Mouse (Mus musculus) ES-Bruce4 (cell line): ENCODE data around the gene Atpif1. TPM values are rescaled to one million over a fixed set of nuclear protein-coding genes. Genes with fewer than 3 reads are reported as not detected.

Experiments
- H3K27ac ChIP-seq: 2 replicates; pipeline ENCODE4 v1.5.1; 2012; ENCODE audit warnings: low read length, inconsistent platforms; ENCODE audit not compliant: insufficient read depth
- H3K27me3 ChIP-seq: 2 replicates; pipeline ENCODE4 v1.6.1; 2012; ENCODE audit warnings: mild to moderate bottlenecking, low read length, inconsistent platforms; ENCODE audit not compliant: control insufficient read depth, poor library complexity, insufficient read depth, severe bottlenecking
- H3K36me3 ChIP-seq: 2 replicates; pipeline ENCODE4 v1.6.1; 2012; ENCODE audit warnings: inconsistent platforms, mild to moderate bottlenecking, low read length, moderate library complexity; ENCODE audit not compliant: control insufficient read depth, poor library complexity, insufficient read depth, severe bottlenecking
- H3K4me1 ChIP-seq: one replicate; pipeline ENCODE4 v1.8.1; 2011; ENCODE audit warnings: low read length; ENCODE audit not compliant: control insufficient read depth, insufficient read depth
- H3K4me3 ChIP-seq: 2 replicates; pipeline ENCODE4 v1.5.1; 2011; ENCODE audit warnings: low read depth, mild to moderate bottlenecking, low read length
- H3K9ac ChIP-seq: 2 replicates; pipeline ENCODE4 v1.6.1; 2012; ENCODE audit warnings: low read depth, mild to moderate bottlenecking, inconsistent platforms; ENCODE audit not compliant: poor library complexity, severe bottlenecking
- H3K9me3 ChIP-seq: replicated peaks from 2 replicates; pipeline ENCODE4 v1.6.1; 2012; ENCODE audit warnings: mild to moderate bottlenecking, low read length, inconsistent platforms; ENCODE audit not compliant: control insufficient read depth, poor library complexity, insufficient read depth, severe bottlenecking
- CTCF ChIP-seq: IDR thresholded peaks from one replicate; pipeline ENCODE4 v1.8.1; 2011; ENCODE audit warnings: low read depth, low read length
- EP300 ChIP-seq: IDR thresholded peaks from 2 replicates; pipeline ENCODE4 v1.6.1; 2011; ENCODE audit warnings: low read depth, low read length; ENCODE audit not compliant: insufficient read depth
- POLR2A ChIP-seq: IDR thresholded peaks from one replicate; pipeline ENCODE4 v1.8.1; 2011; ENCODE audit warnings: low read length; ENCODE audit not compliant: insufficient read depth
- polyA plus RNA-seq: library from polyadenylated mRNA; stranded (reverse); fragments of >200 nt; gene quantifications from 2 replicates; pipeline ENCODE4 v1.2.4, GENCODE M21; 2011; ENCODE audit warnings: low read depth; ENCODE audit not compliant: missing spikeins, insufficient read depth, insufficient read length

Gene Atpif1
- polyA plus RNA-seq, 1 experiment, result 461 TPM

- H3K4me3 ChIP-seq, result no peak overlapping the region
- no peaks in the 10 kb centered on the region for H3K9me3 ChIP-seq
- no peak overlapping the region for H3K9ac ChIP-seq
- TF ChIP-seq CTCF, result no peak
- TF ChIP-seq EP300, result no peak
- no peak for TF ChIP-seq POLR2A
- no peak overlapping the region for H3K27ac ChIP-seq
- H3K27me3 ChIP-seq, result no peaks in the 10 kb centered on the region
- peaks cover 4% of the 10 kb centered on the region; the same call in 1 of the 2 replicates for H3K36me3 ChIP-seq
- H3K4me1 ChIP-seq, result no peaks in the 10 kb centered on the region
Measured at GRCm38 (mm10) chr4:132512080-132512479, 21.4 kb downstream of the Atpif1 start.

GRCm38 (mm10) chr4:132510352-132510798, 23.1 kb downstream of the Atpif1 start, which contains the start of gene Sesn2:
Gene Sesn2, minus strand, starts transcription at chr4:132510501.
- Histone ChIP-seq H3K36me3 (peaks cover 4% of the 10 kb centered on the region; the same call in 1 of the 2 replicates), H3K27me3 (no peaks in the 10 kb centered on the region), H3K9ac (peak within 1 kb of the TSS; percentile 97), H3K9me3 (no peaks in the 10 kb centered on the region), H3K27ac (peak within 1 kb of the TSS; percentile 62), H3K4me1 (no peaks in the 10 kb centered on the region), H3K4me3 (peak within 1 kb of the TSS; percentile 92)
- TF ChIP-seq POLR2A (peak; percentile 81), EP300 (no peak), CTCF (no peak)

GRCm38 (mm10) chr4:132509621-132510296, 23.7 kb downstream of the Atpif1 start:
- Histone ChIP-seq H3K9ac (peak overlapping the region; percentile 97), H3K27me3 (no peaks in the 10 kb centered on the region), H3K4me3 (peak overlapping the region; percentile 92), H3K9me3 (no peaks in the 10 kb centered on the region), H3K4me1 (peaks cover 3% of the 10 kb centered on the region), H3K27ac (peak overlapping the region; percentile 62), H3K36me3 (peaks cover 4% of the 10 kb centered on the region; the same call in 1 of the 2 replicates)
- TF ChIP-seq CTCF (no peak), EP300 (0 out of 2 replicates have a peak, but pooled peaks have one; percentile 51), POLR2A (peak; percentile 92)

- no peaks in the 10 kb centered on the region for H3K27me3 ChIP-seq
- H3K9me3 ChIP-seq, result no peaks in the 10 kb centered on the region
- peaks cover 7% of the 10 kb centered on the region; the same call in 1 of the 2 replicates for H3K36me3 ChIP-seq
- H3K27ac ChIP-seq, result peak overlapping the region; percentile 77
- TF ChIP-seq POLR2A, result no peak
- TF ChIP-seq CTCF, result no peak
- no peak for TF ChIP-seq EP300
- peak overlapping the region; percentile 55 for H3K4me3 ChIP-seq
- H3K9ac ChIP-seq, result peak overlapping the region; percentile 97
- peaks cover 6% of the 10 kb centered on the region for H3K4me1 ChIP-seq
Measured at GRCm38 (mm10) chr4:132507210-132507609, 26.2 kb downstream of the Atpif1 start.

GRCm38 (mm10) chr4:132506250-132506649, 27.2 kb downstream of the Atpif1 start:
- Histone ChIP-seq H3K27ac (peak overlapping the region; percentile 77), H3K36me3 (peaks cover 12% of the 10 kb centered on the region), H3K9me3 (no peaks in the 10 kb centered on the region), H3K4me3 (peak overlapping the region; percentile 51), H3K27me3 (no peaks in the 10 kb centered on the region), H3K9ac (peak overlapping the region; percentile 4), H3K4me1 (peaks cover 6% of the 10 kb centered on the region)
- no peak for TF ChIP-seq CTCF
- no peak for TF ChIP-seq POLR2A
- TF ChIP-seq EP300, result no peak

GRCm38 (mm10) chr4:132505800-132506199, 27.7 kb downstream of the Atpif1 start:
- Histone ChIP-seq H3K9ac (peak overlapping the region; percentile 4; the same call in 1 of the 2 replicates), H3K9me3 (no peaks in the 10 kb centered on the region), H3K4me1 (peaks cover 6% of the 10 kb centered on the region), H3K4me3 (peak overlapping the region; percentile 51), H3K27me3 (no peaks in the 10 kb centered on the region), H3K27ac (peak overlapping the region; percentile 81), H3K36me3 (peaks cover 16% of the 10 kb centered on the region)
- TF ChIP-seq POLR2A, result no peak
- TF ChIP-seq CTCF, result no peak
- TF ChIP-seq EP300, result peak; percentile 70
